ENCODE assay signal across 8 mouse cellular contexts in the genomic region with DNA sequence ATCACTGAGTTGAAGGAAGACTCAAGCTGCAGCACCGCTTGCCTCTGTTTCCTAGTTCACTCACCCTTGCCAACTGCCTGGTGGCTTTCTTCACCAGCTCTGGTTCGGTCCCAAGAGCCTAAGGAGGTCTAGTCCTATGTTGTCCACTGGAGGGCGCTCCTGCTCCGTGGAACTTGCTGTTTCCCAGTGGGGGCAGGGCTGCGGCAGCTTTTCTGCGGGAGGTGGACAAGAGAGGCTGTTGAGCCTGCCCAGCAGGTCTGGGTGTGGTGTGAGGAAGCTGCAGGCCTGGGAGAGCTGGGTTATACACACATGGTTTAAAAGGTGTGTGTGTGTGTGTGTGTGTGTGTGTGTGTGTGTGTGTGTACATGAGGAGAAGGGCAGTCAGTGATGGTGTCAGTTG. TPM values are rescaled to one million over a fixed set of nuclear protein-coding genes. Genes with fewer than 3 reads are reported as not detected.
DNase-seq lines count a peak whose midpoint lies in the region; ATAC-seq lines count a peak whose summit lies in the region.

No protein-coding gene starts in this region.

- no peaks in the 10 kb centered on the region for H3K36me3 ChIP-seq in hindbrain, embryonic 14.5 days (replicated peaks; ENCODE audit: control insufficient read depth, insufficient read depth)

- no peak overlapping the region for H3K4me2 ChIP-seq in hindbrain, embryonic 14.5 days (replicated peaks)

- no peaks in the 10 kb centered on the region for H3K9me3 ChIP-seq in hindbrain, embryonic 14.5 days (ENCODE audit: control insufficient read depth, low read length)

- no peak overlapping the region for H3K4me3 ChIP-seq in hindbrain, embryonic 14.5 days (replicated peaks; ENCODE audit: low read length)

- 4% methylated on average over 6 of the region's 6 CpGs for WGBS in hindbrain, embryonic 14.5 days

- H3K27ac ChIP-seq in hindbrain, embryonic 14.5 days = no peak overlapping the region

- no peak overlapping the region for H3K9ac ChIP-seq in hindbrain, embryonic 14.5 days

- DNase-seq in CD4-positive, CD25-positive, alpha-beta regulatory T cell, adult 2 months (ENCODE audit: low read depth, low spot score) = peak; percentile 73
- DNase-seq in c-Kit-positive CD71-positive TER-119-positive erythroid progenitor cells, embryonic 14.5 days (ENCODE audit: low spot score) = peak; percentile 51
- DNase-seq in frontal cortex, postnatal 10 days (ENCODE audit: low spot score in 2 of 2) = peak; percentile 64 to 85
- DNase-seq in hindbrain, embryonic 14.5 days (ENCODE audit: low spot score) = peak; percentile 78
- DNase-seq in layer of hippocampus, postnatal 36 days = peak; percentile 81 to 82
- peak; percentile 84 for DNase-seq in mesoderm, embryonic 11.5 days (ENCODE audit: low read depth, low spot score)
- DNase-seq in spleen, postnatal 10 days (ENCODE audit: low spot score in 2 of 2) = peak; percentile 51 to 82

- no peak for ATAC-seq in CD4-positive, CD25-positive, alpha-beta regulatory T cell, adult 4 months
- ATAC-seq in hindbrain, embryonic 14.5 days (ENCODE audit: low FRiP score) = no peak

- H3K27me3 ChIP-seq in hindbrain, embryonic 14.5 days (ENCODE audit: control insufficient read depth, insufficient read depth, low read length) = no peaks in the 10 kb centered on the region

- no peaks in the 10 kb centered on the region for H3K4me1 ChIP-seq in hindbrain, embryonic 14.5 days (replicated peaks; ENCODE audit: control insufficient read depth, insufficient read depth, low read length)

RNA-seq across cellular contexts. Expression of a gene that starts 34.3 kb away (rescaled TPM):
- polyA plus RNA-seq in CD4-positive, CD25-positive, alpha-beta regulatory T cell, adult 4 months (2017; shearing (Covaris generic)) = not detected
- 0.23 and 0.37 TPM in 2 replicates for polyA plus RNA-seq in hindbrain, embryonic 14.5 days (2014; fragmentation: Nextera tagmentation; extraction: Ambion mirVana)
- total RNA-seq in layer of hippocampus, postnatal 36 days (2021) = under 1 TPM; 0.20 to 0.30 TPM

RNA-seq across cellular contexts. Expression of a gene that starts 42.7 kb away (rescaled TPM):
- polyA plus RNA-seq in CD4-positive, CD25-positive, alpha-beta regulatory T cell, adult 4 months (2017; shearing (Covaris generic)) = under 1 TPM in 1 of 2 experiments, not detected in 1; 0.22 TPM
- polyA plus RNA-seq in hindbrain, embryonic 14.5 days (2014; fragmentation: Nextera tagmentation; extraction: Ambion mirVana) = 0.11 TPM in 1 of 2 replicates, not detected in the other
- total RNA-seq in layer of hippocampus, postnatal 36 days (2021) = under 1 TPM in 1 of 2 experiments, not detected in 1; 0.46 TPM

RNA-seq across cellular contexts. Expression of a gene that starts 43.2 kb away (rescaled TPM):
- polyA plus RNA-seq in CD4-positive, CD25-positive, alpha-beta regulatory T cell, adult 4 months (2017; shearing (Covaris generic)) = 10 to 100 TPM; 67.8 to 79.0 TPM
- polyA plus RNA-seq in hindbrain, embryonic 14.5 days (2014; fragmentation: Nextera tagmentation; extraction: Ambion mirVana) = 65.4 and 66.3 TPM in 2 replicates
- 10 to 100 TPM; 48.8 to 49.5 TPM for total RNA-seq in layer of hippocampus, postnatal 36 days (2021)
